Mouse (Mus musculus) olfactory bulb, adult 2 months (tissue): ENCODE measurements around the gene Aak1. TPM values are rescaled to one million over a fixed set of nuclear protein-coding genes. Genes with fewer than 3 reads are reported as not detected.

Experiments
- H3K27ac ChIP-seq: fragments of 200-500 bp; 2 replicates; pipeline ENCODE4 v1.5.1; 2012; ENCODE audit warnings: low read depth, low read length; ENCODE audit not compliant: insufficient read depth
- H3K4me1 ChIP-seq: fragments of 200-500 bp; 2 replicates; pipeline ENCODE4 v1.6.1; 2012; ENCODE audit warnings: low read length; ENCODE audit not compliant: control insufficient read depth, insufficient read depth
- H3K4me3 ChIP-seq: fragments of 200-500 bp; 2 replicates; pipeline ENCODE4 v1.5.1; 2012; ENCODE audit warnings: mild to moderate bottlenecking, low read depth, low read length, moderate library complexity; ENCODE audit not compliant: insufficient read depth
- CTCF ChIP-seq: fragments of 200-500 bp; IDR thresholded peaks from 2 replicates; pipeline ENCODE4 v1.5.1; 2012; ENCODE audit warnings: low read depth, mild to moderate bottlenecking, low read length, moderate library complexity; ENCODE audit not compliant: insufficient read depth
- POLR2A ChIP-seq: fragments of 200-500 bp; IDR thresholded peaks from 2 replicates; pipeline ENCODE4 v1.6.1; 2012; ENCODE audit warnings: mild to moderate bottlenecking, low read depth, low read length, moderate library complexity; ENCODE audit not compliant: insufficient read depth
- WGBS: fragments of 180-500 bp; shearing (Covaris S2); methylation state at CpG from one replicate; pipeline ENCODE4 v1.1.7; 2018; 5-methylcytosine and 5-hydroxymethylcytosine counted together
- polyA plus RNA-seq: library from polyadenylated mRNA; stranded (reverse); fragments of >200 nt; gene quantifications from 2 replicates; pipeline ENCODE4 v1.2.4, GENCODE M21; 2012; ENCODE audit warnings: low replicate concordance; ENCODE audit not compliant: missing spikeins, insufficient read depth, insufficient read length

Aak1 gene
- polyA plus RNA-seq, 1 experiment: 156 TPM

GRCm38 (mm10) chr6:86918058-86918835, 68.9 kb downstream of the Aak1 start:
- peaks cover 17% of the 10 kb centered on the region for H3K4me1 ChIP-seq
- no peak for TF ChIP-seq POLR2A
- TF ChIP-seq CTCF: no peak
- H3K27ac ChIP-seq: no peak overlapping the region
- H3K4me3 ChIP-seq: no peak overlapping the region
- 48% methylated on average over 7 of the region's 7 CpGs for WGBS

- H3K27ac ChIP-seq: no peak overlapping the region
- H3K4me3 ChIP-seq: no peak overlapping the region
- WGBS: 31% methylated on average over 4 of the region's 4 CpGs
- TF ChIP-seq POLR2A (no peak), CTCF (peak; percentile 80)
- H3K4me1 ChIP-seq: peaks cover 10% of the 10 kb centered on the region
These were observed 72.6 kb downstream of the Aak1 start for GRCm38 (mm10) chr6:86921880-86922279.

GRCm38 (mm10) chr6:86924746-86925145, 75.4 kb downstream of the Aak1 start:
- TF ChIP-seq POLR2A: no peak
- TF ChIP-seq CTCF: no peak
- no peak overlapping the region for H3K4me3 ChIP-seq
- peaks cover 3% of the 10 kb centered on the region for H3K4me1 ChIP-seq
- no peak overlapping the region for H3K27ac ChIP-seq
- WGBS: 95% methylated on average over 4 of the region's 4 CpGs

GRCm38 (mm10) chr6:86934541-86934940, 85.2 kb downstream of the Aak1 start:
- 60% methylated on average over 5 of the region's 5 CpGs for WGBS
- no peak overlapping the region for H3K4me3 ChIP-seq
- H3K27ac ChIP-seq: no peak overlapping the region
- TF ChIP-seq CTCF (no peak), POLR2A (no peak)
- no peaks in the 10 kb centered on the region for H3K4me1 ChIP-seq

GRCm38 (mm10) chr6:86939797-86940196, 90.5 kb downstream of the Aak1 start:
- H3K27ac ChIP-seq: no peak overlapping the region
- no peak for TF ChIP-seq CTCF
- no peak for TF ChIP-seq POLR2A
- H3K4me1 ChIP-seq: no peaks in the 10 kb centered on the region
- 95% methylated on average over 7 of the region's 7 CpGs for WGBS
- H3K4me3 ChIP-seq: no peak overlapping the region

GRCm38 (mm10) chr6:86940966-86941365, 91.6 kb downstream of the Aak1 start:
- Histone ChIP-seq H3K27ac (no peak overlapping the region), H3K4me1 (no peaks in the 10 kb centered on the region), H3K4me3 (no peak overlapping the region)
- 98% methylated on average over 9 of the region's 9 CpGs for WGBS
- TF ChIP-seq POLR2A: no peak
- no peak for TF ChIP-seq CTCF

- peaks cover 2% of the 10 kb centered on the region; the same call in 1 of the 2 replicates for H3K4me1 ChIP-seq
- no peak overlapping the region for H3K4me3 ChIP-seq
- no peak overlapping the region for H3K27ac ChIP-seq
- TF ChIP-seq CTCF: no peak
- TF ChIP-seq POLR2A: no peak
- 41% methylated on average over 8 of the region's 8 CpGs for WGBS
These were observed 97.8 kb downstream of the Aak1 start for GRCm38 (mm10) chr6:86947100-86947499.

- Histone ChIP-seq H3K4me1 (peaks cover 2% of the 10 kb centered on the region; the same call in 1 of the 2 replicates), H3K27ac (no peak overlapping the region), H3K4me3 (no peak overlapping the region)
- 87% methylated on average over 2 of the region's 2 CpGs for WGBS
- TF ChIP-seq POLR2A: no peak
- TF ChIP-seq CTCF: no peak
These were observed 99.4 kb downstream of the Aak1 start for GRCm38 (mm10) chr6:86948746-86949145.

GRCm38 (mm10) chr6:86950141-86950540, 100.8 kb downstream of the Aak1 start:
- TF ChIP-seq POLR2A (no peak), CTCF (no peak)
- Histone ChIP-seq H3K4me3 (no peak overlapping the region), H3K27ac (no peak overlapping the region), H3K4me1 (peaks cover 2% of the 10 kb centered on the region; the same call in 1 of the 2 replicates)
- 87% methylated on average over 1 of the region's 1 CpGs for WGBS

GRCm38 (mm10) chr6:86950733-86951255, 101.5 kb downstream of the Aak1 start:
- 88% methylated on average over 1 of the region's 1 CpGs for WGBS
- TF ChIP-seq CTCF (no peak), POLR2A (no peak)
- Histone ChIP-seq H3K4me3 (no peak overlapping the region), H3K4me1 (peaks cover 2% of the 10 kb centered on the region; the same call in 1 of the 2 replicates), H3K27ac (no peak overlapping the region)
